Mouse (Mus musculus): ENCODE results near the gene Fam19a4.

DNA sequence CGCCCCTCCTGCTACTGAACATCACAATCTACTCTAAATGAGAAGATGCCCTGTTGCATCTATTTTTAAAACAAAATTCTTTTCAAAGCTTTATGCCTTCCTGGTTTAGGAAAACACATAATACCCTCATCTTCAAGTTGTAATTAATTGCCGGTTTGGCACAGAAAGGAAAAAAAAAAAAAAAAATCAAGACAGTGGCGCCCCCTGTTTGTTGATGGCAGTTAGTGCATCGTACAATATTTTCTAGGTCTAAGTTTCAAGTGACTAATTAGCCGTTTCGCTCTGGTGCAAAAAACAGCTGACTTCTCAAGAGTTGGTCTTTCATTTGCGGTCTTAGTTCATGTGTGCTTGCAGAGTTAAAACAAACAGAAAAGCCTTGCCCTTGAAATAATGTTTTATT, 207.1 kb downstream of the Fam19a4 start:
- no peak for TF ChIP-seq CTCF (IDR thresholded peaks at IDR 0.05; ENCODE audit: extremely low read depth, insufficient read length, insufficient replicate concordance, low read depth, low read length)
- TF ChIP-seq POLR2A (IDR thresholded peaks at IDR 0.05; ENCODE audit: low read depth, low read length) = no peak

Data from small intestine, adult 2 months (tissue).